Mouse (Mus musculus) layer of hippocampus, adult 9-11 months (tissue): ENCODE results near the gene Pax5.
A peak's percentile ranks its signal among the peaks of the same experiment; 100 is the strongest.

Experiments used
- DNase-seq: peaks from one replicate; pipeline ENCODE4 v3.0.0; 2022

The Pax5 gene

GRCm38 (mm10) chr4:44705151-44705550 is 5.1 kb downstream of the Pax5 start:
- DNase-seq = no peak

DNA sequence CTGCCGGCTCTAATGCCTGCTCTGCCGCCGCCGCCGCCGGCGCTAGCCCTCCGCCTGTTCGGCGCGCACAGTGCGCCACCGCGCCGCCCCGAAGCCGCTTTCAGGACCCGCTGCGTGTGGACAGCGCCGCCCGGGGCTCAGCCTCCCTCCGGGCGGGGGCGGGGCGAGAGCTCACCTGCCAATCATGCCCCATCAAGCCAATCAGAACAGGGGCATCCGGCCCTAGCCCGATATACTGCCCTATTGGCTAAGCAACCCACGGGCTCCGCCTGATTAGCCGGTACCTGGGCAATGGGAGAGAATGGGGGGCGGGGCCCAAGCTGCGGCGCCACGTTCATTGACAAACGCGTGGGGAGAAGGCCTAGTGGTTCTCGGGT is 5.9 kb downstream of the Pax5 start:
- DNase-seq = peak; percentile 65

- DNase-seq = no peak
These were observed 6.5 kb downstream of the Pax5 start for GRCm38 (mm10) chr4:44703686-44704368.

GRCm38 (mm10) chr4:44702891-44703685 is 7.2 kb downstream of the Pax5 start:
- no peak for DNase-seq

DNA sequence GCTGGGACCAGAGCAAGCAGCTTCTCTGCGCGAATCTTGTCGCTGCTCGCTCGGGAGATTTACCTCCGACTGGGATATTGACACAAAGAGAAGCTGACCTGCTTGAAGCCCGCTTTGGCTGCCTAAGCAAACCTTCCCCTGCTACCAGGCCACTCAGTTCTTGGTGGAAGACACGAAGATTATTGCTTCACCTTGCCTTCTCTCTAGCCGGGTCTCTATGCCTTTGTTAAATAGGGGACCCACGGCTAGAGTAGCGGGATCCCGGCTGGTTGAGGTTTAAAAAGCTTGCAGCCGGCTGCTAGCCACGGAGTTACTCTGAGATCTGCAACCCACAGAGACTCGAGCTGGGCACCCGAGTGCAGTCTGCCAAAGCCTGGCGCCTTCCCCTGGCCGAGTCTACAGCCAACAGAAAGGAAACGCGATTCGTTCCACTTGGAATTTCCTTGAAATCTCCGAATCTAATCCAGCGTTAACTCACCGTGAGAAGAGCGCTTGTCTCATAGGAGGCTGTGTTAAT is 8.2 kb downstream of the Pax5 start:
- DNase-seq = no peak

GRCm38 (mm10) chr4:44701513-44701912 is 8.8 kb downstream of the Pax5 start:
- no peak for DNase-seq

DNA sequence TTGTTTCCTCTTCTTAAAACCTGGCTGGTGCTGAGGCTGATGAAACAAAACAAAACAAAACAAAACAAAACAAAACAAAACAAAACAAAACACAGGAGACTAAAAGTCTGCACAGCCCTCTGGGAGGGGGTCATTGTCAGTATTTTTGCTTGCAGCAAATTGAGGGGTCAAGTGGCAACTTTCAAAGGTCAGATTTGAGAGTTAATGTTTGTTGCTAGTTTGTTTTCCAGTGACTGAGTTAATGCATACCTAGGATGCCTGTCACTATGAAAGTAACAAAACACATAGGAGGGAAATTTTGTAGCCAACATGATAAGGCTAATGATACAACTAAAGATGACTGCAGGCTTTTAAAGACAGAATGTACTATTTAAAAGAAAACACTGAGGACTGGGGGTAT is 13.6 kb downstream of the Pax5 start:
- no peak for DNase-seq

DNA sequence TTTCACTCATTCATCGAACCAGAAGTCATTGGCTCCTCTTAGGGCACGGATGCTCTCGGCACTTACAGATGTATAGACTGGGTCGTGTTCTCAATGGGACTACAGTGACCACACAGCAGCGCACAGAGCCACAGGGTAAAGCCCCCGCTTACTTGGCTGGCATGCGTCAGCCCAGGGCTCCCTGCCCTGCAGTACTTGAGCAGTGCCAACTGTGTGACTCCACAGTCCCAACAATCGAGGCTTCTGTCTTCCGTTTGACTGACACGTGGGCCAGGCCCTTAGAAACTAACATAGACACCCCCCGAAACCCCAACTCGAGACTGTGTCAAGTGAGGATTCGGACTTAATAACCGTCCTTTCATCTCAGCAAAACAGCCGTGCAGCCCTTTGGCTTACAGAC is 15.9 kb downstream of the Pax5 start:
- DNase-seq = no peak

DNA sequence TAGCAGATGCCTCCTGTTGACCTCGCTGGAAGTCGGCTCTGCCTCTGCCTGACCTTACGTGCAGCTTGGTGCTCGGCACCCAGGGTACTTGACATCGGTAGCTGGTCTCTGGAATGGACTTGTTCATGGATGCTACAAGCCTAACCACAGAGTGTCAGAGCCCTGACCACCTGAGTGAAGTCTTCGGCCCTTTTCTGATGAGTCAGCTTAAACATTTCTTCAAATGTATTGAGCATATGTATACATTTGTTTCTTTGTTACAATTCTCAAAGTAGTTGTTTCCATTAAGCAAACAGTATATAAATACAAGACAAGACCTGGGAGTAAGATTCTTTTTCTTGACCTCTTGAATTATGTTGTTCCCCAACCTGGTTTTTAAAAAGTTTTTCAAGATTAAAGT is 24.7 kb downstream of the Pax5 start:
- DNase-seq = no peak

DNA sequence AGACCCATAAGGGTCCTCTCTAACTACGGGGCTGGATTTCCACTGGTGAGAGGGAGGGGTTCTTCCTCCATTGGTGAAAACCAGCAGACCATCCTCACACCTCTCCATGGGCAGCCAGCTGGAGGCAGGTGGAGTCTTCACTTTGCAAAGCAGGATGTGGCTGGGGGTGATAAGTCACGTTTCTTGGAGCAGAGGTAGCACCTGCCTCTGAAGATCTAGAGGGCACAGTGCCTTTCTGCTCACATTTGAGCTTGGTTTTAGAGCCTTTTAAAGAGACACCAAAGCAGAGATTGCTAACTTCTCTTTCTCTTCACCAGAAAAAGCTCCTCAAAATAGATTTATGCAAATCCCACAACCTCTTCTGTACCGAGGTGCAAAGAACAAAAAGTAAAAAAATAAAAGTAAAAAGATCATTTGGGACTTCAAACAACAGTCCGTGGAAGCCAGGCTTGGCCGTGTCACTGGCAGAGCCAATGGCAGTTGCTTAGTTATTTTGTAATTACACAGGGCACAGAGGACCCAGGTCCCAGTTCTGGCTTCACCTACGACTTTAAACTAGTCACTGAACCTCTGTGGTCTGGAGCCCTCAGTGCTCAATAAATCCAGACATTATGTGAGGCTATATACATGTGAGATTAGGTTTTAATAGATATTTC is 29.9 kb downstream of the Pax5 start:
- no peak for DNase-seq

GRCm38 (mm10) chr4:44678641-44679040 is 31.6 kb downstream of the Pax5 start:
- no peak for DNase-seq

DNA sequence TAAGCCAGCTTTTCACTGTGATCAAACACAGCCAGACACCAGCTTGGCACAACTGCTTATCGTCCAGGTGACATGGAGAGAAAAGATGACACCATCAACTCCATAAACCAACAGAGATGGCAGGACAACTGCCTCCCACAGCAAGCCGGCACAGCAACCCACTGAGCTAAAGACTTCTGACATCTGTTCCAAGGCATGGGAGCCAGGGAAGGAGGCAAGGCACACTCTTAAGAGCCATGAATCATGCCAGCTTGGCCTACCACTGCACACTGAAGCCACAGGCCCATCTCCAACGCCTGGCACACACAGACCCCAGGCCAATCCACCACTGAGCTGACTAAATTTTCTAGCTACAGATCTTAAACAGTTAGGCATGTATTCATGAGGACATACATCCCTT is 32.3 kb downstream of the Pax5 start:
- no peak for DNase-seq

DNA sequence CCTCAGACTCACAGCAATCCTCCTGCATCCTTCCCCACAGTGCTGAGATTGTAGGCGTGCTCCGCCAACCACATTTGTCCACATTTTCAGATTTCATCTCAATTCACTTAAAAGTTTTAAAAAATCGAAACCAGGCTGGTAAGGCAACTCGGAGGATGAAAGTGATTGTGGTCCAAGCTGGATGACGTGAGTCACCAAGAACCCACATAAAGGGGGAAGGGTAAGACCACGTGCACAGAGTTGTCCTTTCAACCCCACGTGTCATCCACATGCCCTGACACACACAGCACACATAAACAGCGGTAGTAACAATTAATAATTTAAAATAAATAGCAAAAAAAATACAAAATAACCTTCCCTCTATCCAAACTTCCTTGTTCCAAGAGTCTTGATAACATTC is 35.3 kb downstream of the Pax5 start:
- DNase-seq = no peak

GRCm38 (mm10) chr4:44673726-44674125 is 36.6 kb downstream of the Pax5 start:
- no peak for DNase-seq

- no peak for DNase-seq
These were observed 37.9 kb downstream of the Pax5 start for GRCm38 (mm10) chr4:44672216-44672937.

DNA sequence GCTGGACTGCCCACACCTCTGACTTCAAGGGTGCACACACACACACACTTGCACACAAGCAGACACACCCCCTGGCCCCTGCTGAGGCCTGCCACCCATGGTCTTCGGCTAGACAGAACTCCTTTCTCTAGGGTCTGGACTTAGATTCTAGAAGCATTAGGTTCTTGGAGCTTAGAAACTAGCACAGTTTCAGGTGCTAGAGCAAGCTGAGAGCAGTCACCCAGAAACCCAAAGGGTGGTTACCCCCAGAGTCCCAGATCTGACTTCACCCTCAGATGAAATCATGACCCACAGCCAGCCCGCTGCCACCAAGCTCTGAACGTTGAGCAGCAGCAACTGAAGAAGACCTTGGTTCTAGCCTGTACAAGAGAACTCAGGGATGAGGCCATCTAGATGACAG is 38.8 kb downstream of the Pax5 start:
- no peak for DNase-seq

DNA sequence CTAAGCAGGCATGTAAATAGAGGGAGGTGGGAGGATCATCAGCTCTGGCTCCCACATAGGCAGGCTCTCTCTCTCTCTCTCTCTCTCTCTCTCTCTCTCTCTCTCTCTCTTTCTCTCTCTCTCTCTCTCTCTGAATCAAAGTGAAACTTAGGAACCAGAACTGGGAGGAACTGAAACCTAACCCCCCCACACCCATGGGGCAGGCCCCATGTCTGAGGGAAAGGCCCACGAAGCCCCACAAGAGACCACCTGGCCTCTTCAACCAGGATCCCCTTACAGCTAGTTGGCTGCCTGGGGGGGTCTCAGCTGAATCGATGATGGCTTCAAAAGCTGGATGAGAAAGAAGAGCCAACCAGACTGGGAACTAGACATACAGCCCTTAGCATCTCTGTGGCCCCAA is 39.3 kb downstream of the Pax5 start:
- no peak for DNase-seq

GRCm38 (mm10) chr4:44670380-44670779 is 39.9 kb downstream of the Pax5 start:
- no peak for DNase-seq

GRCm38 (mm10) chr4:44669485-44670181 is 40.7 kb downstream of the Pax5 start:
- no peak for DNase-seq

- DNase-seq = no peak
These were observed 41.7 kb downstream of the Pax5 start for GRCm38 (mm10) chr4:44668574-44668973.

GRCm38 (mm10) chr4:44668172-44668571 is 42.1 kb downstream of the Pax5 start:
- DNase-seq = no peak

DNA sequence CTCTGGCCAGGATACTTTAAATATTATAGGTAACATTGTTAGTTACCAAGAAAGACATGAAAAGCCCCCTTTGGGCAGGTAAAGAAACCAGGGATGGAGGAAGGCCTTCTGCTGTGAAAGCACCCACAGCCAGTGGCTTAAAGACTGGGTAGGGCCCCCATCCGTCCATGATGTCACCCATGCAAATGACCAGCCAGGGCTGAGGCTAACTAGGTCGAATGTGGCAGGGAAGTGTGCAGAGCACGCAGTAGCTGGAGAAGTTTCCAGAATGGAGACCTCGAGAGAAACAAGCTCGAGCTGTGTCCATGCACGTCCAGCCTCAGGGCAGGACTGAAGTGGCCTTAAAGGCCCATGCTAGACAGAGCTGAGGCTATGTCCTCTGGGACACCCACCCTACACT is 42.9 kb downstream of the Pax5 start:
- DNase-seq = no peak

DNA sequence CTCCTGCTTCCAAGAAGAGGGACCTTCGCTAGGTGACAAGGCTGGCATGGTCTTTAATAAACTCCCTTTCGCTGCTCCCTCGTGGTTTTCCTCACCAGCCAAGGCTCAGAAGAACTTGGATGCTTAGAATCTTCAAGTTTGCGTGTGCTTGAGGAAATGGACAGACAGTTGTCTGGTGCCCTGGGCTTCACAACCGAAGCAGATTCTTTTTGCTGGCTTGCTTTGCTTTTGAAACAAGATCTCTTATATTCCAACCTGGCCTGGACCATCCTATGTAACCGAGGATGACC is 45.6 kb downstream of the Pax5 start:
- no peak for DNase-seq
